Mouse (Mus musculus) liver, postnatal 0 days (tissue): ENCODE measurements at regions not wholly inside any gene's neighbourhood (a gene's known extent, or its start where the extent isn't known, plus 50 kb on each side); places are given as distances from the start of the nearest gene placed in this dataset.

Experiments
- CTCF ChIP-seq: sonication (generic); IDR thresholded peaks from 2 replicates; pipeline ENCODE4 v1.5.1; 2016; ENCODE audit warnings: antibody characterized with exemption, low read depth
- EP300 ChIP-seq: IDR thresholded peaks from 2 replicates; pipeline ENCODE4 v1.6.1; 2016; ENCODE audit warnings: antibody characterized with exemption, low read depth, mild to moderate bottlenecking

DNA sequence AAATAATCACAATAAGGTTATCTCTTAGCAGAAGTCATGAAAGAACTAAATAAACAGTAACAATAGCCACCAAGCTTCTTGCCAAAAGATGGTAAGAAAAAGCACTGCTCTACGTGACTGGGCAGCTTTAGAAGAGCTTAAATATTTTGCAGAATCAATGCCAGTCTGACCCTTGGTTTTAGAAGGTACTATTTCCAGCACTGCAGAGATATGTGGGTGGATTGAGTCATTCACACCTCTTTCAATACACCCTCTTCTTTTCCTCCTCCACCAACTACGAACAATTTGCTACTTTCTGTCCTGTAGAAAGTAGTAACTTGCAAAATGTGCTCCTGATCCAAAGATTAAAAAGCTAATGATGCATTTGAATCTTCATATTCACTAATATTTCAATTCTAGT lies 324.9 kb upstream of the Stxbp6 start:
- TF ChIP-seq CTCF (no peak), EP300 (no peak)
